Mouse (Mus musculus) lung, postnatal 0 days (tissue): ENCODE data around the gene Ccdc7a.

Experiments
- CTCF ChIP-seq: IDR thresholded peaks from 2 replicates; pipeline ENCODE4 v1.5.1; 2016; ENCODE audit warnings: antibody characterized with exemption, mild to moderate bottlenecking
- EP300 ChIP-seq: IDR thresholded peaks from 2 replicates; pipeline ENCODE4 v1.6.1; 2016; ENCODE audit warnings: antibody characterized with exemption, mild to moderate bottlenecking, control low read depth

- TF ChIP-seq CTCF (no peak), EP300 (no peak)
Observed at GRCm38 (mm10) chr8:128727213-128727612, 338.1 kb downstream of the Ccdc7a start.
